Mouse (Mus musculus): ENCODE measurements around the gene Wfdc2.

DNA sequence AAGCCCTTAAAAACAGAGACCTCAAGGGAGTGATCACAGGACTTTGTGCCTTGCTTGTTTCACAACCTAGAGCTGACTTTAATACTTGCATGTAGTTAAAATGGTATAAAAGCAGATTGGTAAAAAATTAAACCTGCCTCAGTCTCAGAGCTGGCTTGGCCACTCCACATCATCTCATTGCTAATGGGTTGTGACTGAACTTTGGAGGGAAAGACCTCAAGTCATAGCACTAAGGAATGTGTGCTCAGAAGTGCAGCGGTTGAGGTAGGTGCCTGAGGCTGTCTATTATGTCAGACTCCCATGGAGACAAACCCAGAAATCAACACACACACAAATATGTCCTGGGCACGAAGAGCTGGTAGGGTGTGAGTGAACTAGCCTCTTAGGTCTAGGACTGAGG, 18.5 kb upstream of the Wfdc2 start:
- no peak for TF ChIP-seq CTCF (IDR thresholded peaks at IDR 0.05; ENCODE audit: borderline replicate concordance, control insufficient read depth, extremely low read depth, insufficient read depth, low read length, poor library complexity)
- TF ChIP-seq POLR2A (IDR thresholded peaks at IDR 0.05; ENCODE audit: control insufficient read depth, extremely low read depth, insufficient read depth, low read length, poor library complexity): no peak
